ENCODE assay signal across 26 mouse cellular contexts in genomic region chr3:105222925-105223324, GRCm38 (mm10).
A peak's percentile ranks its signal among the peaks of the same experiment; 100 is the strongest.
DNase-seq lines count a peak whose midpoint lies in the region; ATAC-seq lines count a peak whose summit lies in the region.
"Had no signal": no experiment of that assay in that cellular context is flagged by ENCODE, and none has a peak within 500 bp of the region (broad histone marks: within the 10 kb centered on the region; RNA-seq: fewer than 3 reads in every experiment).

No protein-coding gene starts in this region.

- WGBS in forebrain, embryonic 10.5 days: 75% methylated on average over 3 of the region's 3 CpGs

- ATAC-seq in frontal cortex, adult (ENCODE audit: low TSS enrichment): peak; percentile 64; the same call in 1 of the 2 replicates
- ATAC-seq in megakaryocyte, adult 5-6 weeks (ENCODE audit: poor library complexity, severe bottlenecking): no peak
- ATAC-seq: forebrain, embryonic 14.5 days; forebrain, postnatal 0 days; intestine, postnatal 0 days had no signal

- no peak for DNase-seq in frontal cortex, postnatal 25 days (ENCODE audit: low spot score in 2 of 2)
- DNase-seq in NIH3T3 (ENCODE audit: low read depth): peak; percentile 87
- DNase-seq in fibroblast of lung, adult 2 months (ENCODE audit: low read depth): peak; percentile 16
- no peak for DNase-seq in urinary bladder, postnatal 36 days (ENCODE audit: low spot score in 2 of 2)
- no peak for DNase-seq in forebrain, embryonic 10.5 days (ENCODE audit: extremely low spot score, low spot score)
- DNase-seq: B cell, adult 2 months; cerebellum, adult 11 months; cerebellum, adult 2 months; cerebellum, adult 9-11 months; cerebellum, postnatal 25 days; forebrain, postnatal 0 days; gastrocnemius, postnatal 10 days; gastrocnemius, postnatal 36 days; heart, postnatal 10 days; heart, postnatal 36 days had no signal

- H3K27ac ChIP-seq in forebrain, embryonic 10.5 days: no peak overlapping the region
- H3K27ac ChIP-seq: embryonic facial prominence, embryonic 12.5 days; embryonic facial prominence, embryonic 15.5 days; heart, embryonic 15.5 days; hindbrain, embryonic 14.5 days had no signal

- no peaks in the 10 kb centered on the region for H3K36me3 ChIP-seq in megakaryocyte, embryonic 14.5 days (replicated peaks; ENCODE audit: low read length)
- no peaks in the 10 kb centered on the region for H3K36me3 ChIP-seq in forebrain, embryonic 10.5 days (replicated peaks)
- H3K36me3 ChIP-seq: embryonic facial prominence, embryonic 12.5 days; embryonic facial prominence, embryonic 15.5 days; G1E; heart, embryonic 12.5 days; heart, embryonic 15.5 days had no signal

- peak overlapping the region; percentile 39 for H3K4me3 ChIP-seq in megakaryocyte, embryonic 14.5 days (replicated peaks)
- H3K4me3 ChIP-seq in forebrain, embryonic 10.5 days: no peak overlapping the region
- H3K4me3 ChIP-seq: embryonic facial prominence, embryonic 12.5 days; embryonic facial prominence, embryonic 15.5 days; heart, embryonic 12.5 days; heart, embryonic 15.5 days had no signal

- H3K9me3 ChIP-seq in megakaryocyte, embryonic 14.5 days: no peaks in the 10 kb centered on the region
- no peaks in the 10 kb centered on the region for H3K9me3 ChIP-seq in forebrain, embryonic 10.5 days
- H3K9me3 ChIP-seq: embryonic facial prominence, embryonic 12.5 days; embryonic facial prominence, embryonic 15.5 days; G1E; heart, embryonic 12.5 days; heart, embryonic 15.5 days had no signal

- H3K27me3 ChIP-seq in megakaryocyte, embryonic 14.5 days (replicated peaks): peaks cover 15% of the 10 kb centered on the region
- H3K27me3 ChIP-seq in forebrain, embryonic 10.5 days (ENCODE audit: poor library complexity, severe bottlenecking): no peaks in the 10 kb centered on the region
- H3K27me3 ChIP-seq: embryonic facial prominence, embryonic 12.5 days; embryonic facial prominence, embryonic 15.5 days; heart, embryonic 12.5 days; heart, embryonic 15.5 days had no signal

- H3K4me1 ChIP-seq in megakaryocyte, embryonic 14.5 days: peaks cover 32% of the 10 kb centered on the region
- 0 out of 2 replicates have a peak, but pooled peaks cover 4% of the 10 kb centered on the region for H3K4me1 ChIP-seq in forebrain, embryonic 10.5 days
- H3K4me1 ChIP-seq: embryonic facial prominence, embryonic 12.5 days; embryonic facial prominence, embryonic 15.5 days; heart, embryonic 15.5 days had no signal

Comparison
In these comparisons a context has a peak if more than half of its experiments do, and no peak if none do; other contexts are left out.
1. DNase-seq: peak in NIH3T3 (single experiment) and fibroblast of lung, adult 2 months (single experiment); none in frontal cortex, postnatal 25 days (0 of 2), urinary bladder, postnatal 36 days (0 of 2) and forebrain, embryonic 10.5 days (single experiment).